Mouse (Mus musculus) kidney, adult 18-20 months (tissue): Measurements from ENCODE around the gene Tmeff2.

Experiments
- DNase-seq: peaks from one replicate; pipeline ENCODE4 v3.0.0; 2021

The Tmeff2 gene

GRCm38 (mm10) chr1:51115761-51116160 lies 215.3 kb downstream of the Tmeff2 start:
- no peak for DNase-seq

- DNase-seq = no peak
Measured at GRCm38 (mm10) chr1:51117830-51118229, 217.4 kb downstream of the Tmeff2 start.

GRCm38 (mm10) chr1:51125671-51126424 lies 225.4 kb downstream of the Tmeff2 start:
- DNase-seq = no peak

GRCm38 (mm10) chr1:51126425-51126765 lies 225.9 kb downstream of the Tmeff2 start:
- no peak for DNase-seq

GRCm38 (mm10) chr1:51136792-51137191 lies 236.3 kb downstream of the Tmeff2 start:
- no peak for DNase-seq

- no peak for DNase-seq
Measured at GRCm38 (mm10) chr1:51139605-51140004, 239.2 kb downstream of the Tmeff2 start.

- DNase-seq = no peak
Measured at GRCm38 (mm10) chr1:51141381-51141780, 240.9 kb downstream of the Tmeff2 start.

- no peak for DNase-seq
Measured at GRCm38 (mm10) chr1:51142729-51143128, 242.3 kb downstream of the Tmeff2 start.

GRCm38 (mm10) chr1:51145693-51146092 lies 245.2 kb downstream of the Tmeff2 start:
- no peak for DNase-seq

- no peak for DNase-seq
Measured at GRCm38 (mm10) chr1:51148481-51149137, 248.2 kb downstream of the Tmeff2 start.

GRCm38 (mm10) chr1:51149488-51149887 lies 249.0 kb downstream of the Tmeff2 start:
- DNase-seq = no peak

GRCm38 (mm10) chr1:51149890-51150289 lies 249.4 kb downstream of the Tmeff2 start:
- no peak for DNase-seq

GRCm38 (mm10) chr1:51152017-51152416 lies 251.6 kb downstream of the Tmeff2 start:
- no peak for DNase-seq

GRCm38 (mm10) chr1:51152856-51153255 lies 252.4 kb downstream of the Tmeff2 start:
- no peak for DNase-seq

- no peak for DNase-seq
Measured at GRCm38 (mm10) chr1:51184276-51184675, 283.8 kb downstream of the Tmeff2 start.

GRCm38 (mm10) chr1:51189008-51189407 lies 288.6 kb downstream of the Tmeff2 start:
- DNase-seq = no peak

- DNase-seq = no peak
Measured at GRCm38 (mm10) chr1:51191253-51191652, 290.8 kb downstream of the Tmeff2 start.

GRCm38 (mm10) chr1:51191872-51192613 lies 291.6 kb downstream of the Tmeff2 start:
- no peak for DNase-seq

- DNase-seq = no peak
Measured at GRCm38 (mm10) chr1:51199088-51199830, 298.8 kb downstream of the Tmeff2 start.

GRCm38 (mm10) chr1:51199954-51200353 lies 299.5 kb downstream of the Tmeff2 start:
- DNase-seq = no peak

GRCm38 (mm10) chr1:51215631-51216030 lies 315.2 kb downstream of the Tmeff2 start:
- DNase-seq = no peak

- DNase-seq = no peak
Measured at GRCm38 (mm10) chr1:51216292-51217050, 316.0 kb downstream of the Tmeff2 start.
